Mouse (Mus musculus): ENCODE measurements at regions not wholly inside any gene's neighbourhood (a gene's known extent, or its start where the extent isn't known, plus 50 kb on each side); places are given as distances from the start of the nearest gene placed in this dataset.

DNA sequence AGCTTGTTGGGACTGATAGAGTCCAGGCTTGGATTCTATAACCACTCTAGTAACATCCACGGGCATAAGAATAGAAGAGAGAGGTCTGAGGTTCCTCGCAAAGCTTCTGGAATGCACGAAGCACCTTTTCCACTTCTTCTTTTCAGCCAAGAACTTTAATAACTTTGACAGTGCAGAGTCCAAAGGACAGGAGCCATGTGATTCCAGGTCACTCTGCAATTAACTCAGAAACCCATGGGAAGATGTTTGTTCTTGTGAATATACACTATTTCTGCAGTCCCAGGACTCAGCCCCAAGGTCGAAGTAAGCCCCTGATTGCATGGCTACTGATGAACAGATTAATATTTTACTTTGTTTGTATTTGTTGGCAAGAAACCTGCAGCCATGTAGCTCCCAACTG lies 113.0 kb upstream of the Nxt1 start:
- no peak for DNase-seq (ENCODE audit: low spot score in 2 of 2)

DNA sequence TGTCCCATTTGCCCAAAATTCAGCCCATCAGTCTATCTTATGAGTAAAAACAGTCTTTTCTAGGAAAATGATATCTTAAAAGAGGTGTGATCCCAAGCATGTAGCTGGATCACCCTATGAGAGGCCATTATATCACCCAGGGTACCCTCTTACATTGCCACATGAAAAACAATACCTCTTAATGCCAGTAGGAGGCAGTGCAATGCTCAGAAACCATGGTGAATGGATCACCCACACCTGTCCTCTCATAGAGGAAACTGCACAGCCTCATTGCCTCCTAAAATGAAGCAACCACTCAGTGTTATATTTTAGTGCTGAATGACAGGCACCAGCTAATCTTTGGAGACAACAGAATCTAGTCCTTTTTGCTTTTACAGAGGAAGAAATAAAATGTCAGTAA lies 114.0 kb upstream of the Nxt1 start:
- no peak for DNase-seq (ENCODE audit: low spot score in 2 of 2)

DNA sequence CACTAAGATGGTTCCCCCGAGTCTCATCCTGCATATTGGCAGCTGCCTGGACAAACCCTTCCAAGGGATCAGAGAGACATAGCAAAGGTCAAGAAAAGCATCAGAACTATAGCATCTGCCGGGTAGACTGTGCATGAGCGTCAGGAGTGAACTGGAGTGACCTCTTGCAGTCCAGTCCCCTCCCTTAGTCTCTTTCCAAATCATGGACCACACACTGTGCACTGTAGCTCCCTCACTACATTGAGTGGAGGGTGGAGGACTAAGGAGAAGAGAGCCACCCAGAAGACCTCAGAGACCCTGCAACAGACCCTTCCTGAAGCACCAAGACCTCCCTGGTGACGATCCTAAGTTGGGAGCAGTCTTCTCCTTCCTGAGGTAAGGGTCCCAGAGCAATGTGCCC lies 107.8 kb upstream of the Cd93 start:
- DNase-seq (ENCODE audit: low spot score in 2 of 2), result no peak

DNA sequence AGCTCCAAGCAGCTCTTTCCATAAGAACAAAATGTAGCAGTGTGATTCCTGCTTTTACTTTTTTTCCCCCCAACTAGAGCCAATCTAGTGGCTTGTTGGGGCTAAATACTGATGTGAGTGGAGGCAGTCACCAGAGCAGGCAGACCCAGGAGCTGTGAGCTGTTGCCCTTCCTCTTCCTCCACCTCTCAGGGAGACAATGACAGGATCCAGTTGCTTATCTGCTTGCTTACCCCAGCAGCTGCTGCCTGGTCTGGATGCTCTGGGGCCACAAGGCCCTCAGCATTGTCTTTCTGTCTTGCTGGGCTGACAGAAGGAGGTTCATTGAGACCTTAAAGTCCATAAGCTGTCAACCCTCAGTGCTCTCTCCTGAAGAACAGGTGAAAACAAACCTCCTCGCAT lies 106.3 kb upstream of the Cd93 start:
- DNase-seq (ENCODE audit: low spot score in 2 of 2), result no peak

DNA sequence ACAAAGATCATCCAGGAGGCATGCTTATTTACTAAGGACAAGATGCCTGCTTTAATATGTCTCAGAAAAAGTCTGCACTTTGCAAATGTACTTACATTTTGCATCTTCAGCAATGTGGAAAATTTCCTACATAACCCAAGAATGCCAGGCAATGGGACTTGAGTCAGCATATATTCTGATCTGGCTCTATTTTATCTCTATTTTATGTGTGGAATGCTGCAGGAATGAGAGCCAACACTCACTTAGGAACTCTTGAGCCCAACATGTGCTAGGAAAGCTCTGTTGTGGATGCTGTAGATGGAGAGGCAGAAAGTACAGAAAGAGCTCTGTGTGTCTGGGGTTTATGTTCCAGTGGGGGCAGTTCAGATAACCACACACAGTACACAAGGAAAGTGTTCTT lies 99.0 kb upstream of the Cd93 start:
- DNase-seq (ENCODE audit: low spot score in 2 of 2), result no peak

DNA sequence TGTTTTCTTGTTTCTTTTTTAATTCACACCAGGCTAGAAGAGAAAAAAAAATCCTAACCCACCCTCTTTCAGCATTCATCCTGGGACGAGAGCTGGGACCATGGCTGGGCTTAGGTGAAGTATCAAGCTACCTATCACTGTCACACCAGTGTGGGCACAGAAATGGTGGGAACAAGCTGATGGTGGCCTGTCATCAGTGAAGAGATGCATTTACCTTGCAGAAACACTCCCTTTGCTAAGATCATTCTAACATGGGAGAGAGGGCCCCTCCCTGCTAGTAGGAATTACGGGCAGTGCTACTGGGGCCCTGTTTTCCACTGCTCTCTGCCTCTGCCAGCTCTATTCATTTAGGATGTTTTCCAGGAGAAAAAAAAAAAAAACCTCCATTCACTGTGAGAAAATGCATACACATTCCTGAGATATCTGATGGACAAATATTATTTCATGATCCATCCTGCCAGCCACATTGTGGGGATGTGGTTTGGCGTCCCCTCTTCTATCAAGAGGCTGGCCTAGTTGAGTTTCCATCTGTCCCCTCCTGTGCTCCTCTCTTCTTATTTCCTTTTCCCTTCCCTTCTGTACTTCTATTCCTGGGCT lies 94.6 kb upstream of the Cd93 start:
- DNase-seq (ENCODE audit: low spot score in 2 of 2), result no peak

DNA sequence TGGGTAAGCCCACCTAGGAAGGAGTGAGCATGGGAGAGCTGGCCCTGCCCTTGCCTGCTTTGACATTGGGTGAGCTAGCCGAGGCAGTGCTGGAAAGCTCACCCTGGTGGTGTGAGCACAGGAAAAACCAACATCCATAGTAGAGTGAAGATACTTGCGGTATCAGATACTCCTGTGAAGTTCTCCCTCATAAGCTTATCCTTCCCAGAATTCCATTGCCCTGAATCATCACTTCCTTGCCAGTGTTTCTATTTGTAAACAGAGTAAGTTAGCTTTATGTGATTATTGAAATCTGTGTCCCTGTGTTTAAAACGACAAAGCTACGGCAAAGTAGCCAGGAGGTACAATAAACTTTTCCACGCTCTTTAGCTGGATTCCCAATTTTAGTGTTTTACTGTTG lies 93.9 kb upstream of the Cd93 start:
- DNase-seq (ENCODE audit: low spot score in 2 of 2), result no peak

DNA sequence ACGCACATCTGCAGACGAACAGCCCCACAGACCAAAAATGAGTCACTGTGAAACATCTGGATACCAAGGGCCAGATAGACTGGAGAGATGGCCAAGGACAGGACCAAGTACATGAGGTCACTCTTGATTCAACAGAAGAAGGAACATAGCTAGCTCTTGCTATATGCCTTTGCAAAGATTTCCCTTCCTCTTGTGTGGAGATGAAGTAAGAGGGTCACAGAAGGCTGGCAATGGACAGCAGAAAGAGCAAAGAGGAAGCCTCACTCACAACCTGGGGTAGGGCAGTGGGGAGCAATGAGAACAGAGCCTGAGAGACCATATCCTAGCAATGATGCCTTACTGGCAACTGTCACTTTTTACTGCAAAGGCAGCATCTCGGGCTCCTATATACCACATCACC lies 93.2 kb upstream of the Cd93 start:
- no peak for DNase-seq (ENCODE audit: low spot score in 2 of 2)

DNA sequence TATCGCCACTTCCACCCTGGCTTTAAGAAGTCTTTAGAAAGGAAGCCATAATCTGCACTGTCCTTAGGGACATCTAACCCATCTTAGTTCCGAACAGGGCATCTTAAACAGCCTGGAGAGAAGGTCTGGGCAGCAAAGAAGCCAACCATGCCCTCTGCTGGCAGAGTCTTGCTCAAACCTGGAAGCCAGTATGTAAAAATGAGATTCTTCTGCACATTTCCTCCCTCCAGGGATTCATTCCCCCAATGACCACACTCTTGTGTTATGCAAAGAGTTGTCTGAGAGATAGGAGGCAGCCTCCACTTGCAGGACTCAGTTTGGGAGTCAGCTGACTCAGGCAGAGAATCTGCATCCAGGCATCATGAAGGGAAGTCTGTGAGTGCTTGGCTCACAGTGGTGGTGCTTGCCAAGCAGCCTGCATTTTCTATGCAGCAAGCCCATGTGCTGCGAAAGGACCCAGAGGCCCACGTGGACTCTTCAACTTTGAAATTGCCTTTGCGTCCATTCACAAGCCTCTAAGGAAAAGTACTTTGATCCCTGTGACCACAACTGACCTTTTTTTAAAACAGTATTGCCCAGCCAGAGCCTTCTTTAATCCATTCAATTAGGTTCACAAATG lies 92.3 kb upstream of the Cd93 start:
- DNase-seq (ENCODE audit: low spot score in 2 of 2), result peak in 1 of 2 experiments; percentile 23

DNA sequence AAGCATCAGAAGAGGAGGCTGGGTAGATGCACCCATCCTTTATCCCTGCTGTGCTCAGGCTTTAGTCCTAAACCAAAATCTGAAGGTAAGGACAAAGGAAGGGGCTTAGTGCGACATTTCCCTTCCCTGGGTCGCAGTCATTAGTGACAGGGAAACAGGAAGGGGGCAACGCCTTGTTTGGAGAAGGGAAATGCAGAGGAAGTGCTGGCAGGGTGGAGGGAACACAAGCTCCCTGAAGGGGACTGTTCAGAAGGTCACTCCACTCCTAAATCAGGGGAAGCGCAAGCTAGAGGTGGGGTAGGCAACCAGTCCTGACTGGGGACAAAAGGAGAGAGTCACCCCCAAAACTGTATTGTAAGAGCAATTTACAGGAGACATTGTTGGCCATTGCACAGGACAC lies 88.7 kb upstream of the Cd93 start:
- no peak for DNase-seq (ENCODE audit: low spot score in 2 of 2)

DNA sequence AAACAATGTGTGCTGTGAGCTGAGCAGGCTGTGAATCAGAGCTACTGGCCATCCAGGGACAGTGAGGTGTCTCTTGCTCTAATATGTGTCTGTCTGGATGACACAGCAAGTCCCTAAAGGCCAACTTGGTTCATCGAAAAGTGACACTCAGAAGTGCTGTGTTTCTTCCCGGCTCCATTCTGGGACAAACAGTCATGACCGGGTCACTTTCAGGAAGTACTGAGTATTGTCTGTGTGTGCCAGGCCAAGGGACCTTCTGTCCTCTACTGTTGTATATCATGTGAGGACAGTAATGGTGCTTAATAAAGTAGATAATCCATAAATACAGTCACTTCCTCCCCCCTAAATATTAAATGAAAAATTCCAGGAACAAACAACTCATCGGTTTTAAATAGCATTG lies 87.2 kb upstream of the Cd93 start:
- no peak for DNase-seq (ENCODE audit: low spot score in 2 of 2)

DNA sequence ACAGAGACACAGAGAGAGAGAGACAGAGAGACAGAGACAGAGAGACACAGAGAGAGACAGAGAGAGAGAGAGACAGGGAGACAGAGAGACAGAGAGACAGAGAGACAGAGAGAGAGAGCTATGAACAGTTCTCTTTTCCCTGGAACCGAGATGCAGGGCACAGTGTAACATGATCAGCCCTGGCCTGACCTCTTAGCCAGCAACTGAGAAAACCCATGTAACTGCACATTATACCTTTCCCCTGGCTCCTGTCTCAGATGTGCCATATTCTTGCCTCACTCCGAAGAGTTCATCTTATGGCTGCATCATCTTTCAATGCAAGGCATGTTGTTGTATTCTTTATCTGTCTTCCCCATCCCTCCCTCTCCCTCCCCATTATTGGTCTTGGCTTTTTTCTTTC lies 86.5 kb upstream of the Cd93 start:
- no peak for DNase-seq (ENCODE audit: low spot score in 2 of 2)

DNA sequence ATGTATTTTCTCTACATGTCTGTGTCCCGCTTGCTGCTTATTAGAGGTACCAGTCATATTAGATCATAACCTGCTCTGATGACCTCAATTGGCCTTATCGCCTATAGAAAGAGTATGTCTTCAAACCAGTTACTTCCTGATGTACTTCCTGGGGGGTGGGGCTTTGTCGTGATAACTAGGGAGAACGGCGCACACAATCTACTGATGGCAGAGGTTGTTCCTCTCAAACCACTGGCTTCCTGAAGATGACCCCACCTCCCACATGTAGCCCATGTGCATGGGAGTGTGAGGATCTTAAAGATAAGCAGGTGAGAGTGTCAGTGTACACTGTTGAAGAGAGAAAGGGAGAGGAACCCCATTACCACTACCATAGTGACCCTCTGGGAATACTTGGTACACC lies 84.4 kb upstream of the Cd93 start:
- DNase-seq (ENCODE audit: low spot score in 2 of 2), result no peak

DNA sequence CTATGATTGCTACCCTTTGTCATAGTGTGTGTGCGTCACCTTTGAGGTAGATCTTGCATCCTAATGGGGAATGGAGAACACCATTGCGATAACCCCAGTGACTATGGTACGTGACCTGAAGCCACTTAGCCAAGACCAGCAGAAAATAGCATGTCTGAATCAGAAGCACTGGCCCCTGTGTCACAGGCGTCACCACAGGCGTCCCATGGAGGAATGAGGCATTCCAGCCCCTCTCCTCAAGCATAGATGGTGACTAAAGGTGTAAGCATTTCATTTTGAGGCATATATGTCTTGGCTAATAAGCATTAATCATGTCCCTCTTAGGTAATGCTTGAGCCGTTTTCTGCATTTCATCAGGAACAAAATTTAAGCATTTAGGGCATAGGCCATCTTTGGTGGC lies 82.1 kb upstream of the Cd93 start:
- DNase-seq (ENCODE audit: low spot score in 2 of 2), result no peak

DNA sequence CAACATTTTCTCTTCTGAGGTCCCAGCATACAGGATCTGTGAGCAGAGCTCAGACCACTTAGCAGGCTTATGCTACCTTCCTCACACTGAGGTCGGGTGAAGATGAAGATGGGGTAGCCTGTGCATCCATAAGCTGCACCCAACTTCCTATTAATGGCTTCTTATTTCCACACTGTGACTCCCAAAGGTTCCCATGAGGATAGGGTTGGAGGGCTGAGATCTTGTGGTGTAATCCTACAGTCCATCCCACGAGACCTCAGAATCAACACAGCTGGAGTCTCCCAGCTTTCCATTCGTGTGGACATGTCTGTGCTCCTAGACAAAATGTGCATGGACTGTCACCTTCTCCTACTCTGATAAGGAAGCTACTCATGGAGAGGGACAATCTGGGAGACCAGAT lies 80.0 kb upstream of the Cd93 start:
- DNase-seq (ENCODE audit: low spot score in 2 of 2), result no peak

DNA sequence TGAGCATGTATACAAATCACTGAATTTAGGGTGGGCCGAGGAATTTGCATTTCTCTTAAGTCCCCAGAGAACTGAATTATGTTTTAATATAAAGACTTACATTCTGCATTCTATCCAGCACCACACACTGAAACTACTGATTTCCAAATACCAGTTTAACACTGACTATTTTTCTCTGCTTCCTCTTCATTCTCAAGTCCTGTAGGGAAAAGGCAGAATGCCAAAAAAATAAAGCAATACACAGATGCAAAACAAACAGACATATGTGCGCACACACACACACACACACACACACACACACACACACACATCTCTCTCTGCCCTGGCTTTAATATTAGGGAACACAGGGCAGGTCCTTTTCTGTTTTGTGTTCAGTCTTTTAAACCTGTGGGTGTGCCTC lies 79.6 kb upstream of the Cd93 start:
- DNase-seq (ENCODE audit: low spot score in 2 of 2), result no peak

DNA sequence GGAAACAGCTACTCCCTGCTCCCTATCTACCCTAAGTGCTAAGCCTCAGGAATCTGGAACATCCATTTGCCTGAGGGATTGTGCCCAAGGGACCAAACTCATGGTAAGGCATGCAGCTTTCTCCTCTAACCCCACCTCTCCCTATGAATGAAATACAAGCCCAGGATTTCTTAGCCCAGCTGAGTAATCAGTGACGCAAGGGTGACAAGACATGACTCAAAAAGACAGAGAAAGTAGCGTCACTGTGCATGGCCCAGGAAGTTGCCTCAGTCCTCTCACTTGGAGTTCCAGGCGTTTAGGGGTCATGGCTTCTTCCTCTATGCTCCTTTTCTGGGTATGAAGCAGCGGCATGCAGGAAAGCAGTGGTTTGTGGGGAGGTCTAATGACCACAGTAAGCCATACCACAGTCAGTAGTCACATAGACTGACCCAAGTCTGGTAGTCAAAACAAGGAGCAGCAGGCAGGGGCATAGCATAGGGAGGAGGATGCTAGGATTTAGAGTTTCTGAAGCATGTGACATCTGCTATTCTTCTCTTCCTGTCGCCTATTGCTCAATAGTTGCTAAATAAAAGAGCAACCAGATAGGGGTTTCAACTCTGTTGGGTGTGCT lies 78.7 kb upstream of the Cd93 start:
- DNase-seq (ENCODE audit: low spot score in 2 of 2), result no peak

DNA sequence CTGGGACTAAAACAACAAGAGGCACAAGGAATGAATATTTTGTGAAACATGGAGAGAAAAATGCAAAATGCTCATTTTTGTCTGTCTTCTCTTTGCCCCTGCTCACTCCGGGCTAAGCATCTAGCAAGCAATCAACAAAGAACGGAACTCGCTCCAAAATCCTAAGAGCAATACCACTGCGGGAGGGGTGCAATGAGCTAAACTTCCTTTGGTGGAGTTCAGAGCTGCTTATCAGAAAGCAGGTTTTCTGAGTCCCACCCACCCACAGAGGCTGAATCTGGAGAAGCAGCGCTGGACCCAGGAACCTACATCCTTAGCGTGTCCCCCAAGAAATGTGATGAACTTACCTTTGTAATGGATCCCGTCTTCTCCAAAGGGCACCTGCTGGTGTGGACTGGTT lies 76.9 kb upstream of the Cd93 start:
- no peak for DNase-seq (ENCODE audit: low spot score in 2 of 2)

DNA sequence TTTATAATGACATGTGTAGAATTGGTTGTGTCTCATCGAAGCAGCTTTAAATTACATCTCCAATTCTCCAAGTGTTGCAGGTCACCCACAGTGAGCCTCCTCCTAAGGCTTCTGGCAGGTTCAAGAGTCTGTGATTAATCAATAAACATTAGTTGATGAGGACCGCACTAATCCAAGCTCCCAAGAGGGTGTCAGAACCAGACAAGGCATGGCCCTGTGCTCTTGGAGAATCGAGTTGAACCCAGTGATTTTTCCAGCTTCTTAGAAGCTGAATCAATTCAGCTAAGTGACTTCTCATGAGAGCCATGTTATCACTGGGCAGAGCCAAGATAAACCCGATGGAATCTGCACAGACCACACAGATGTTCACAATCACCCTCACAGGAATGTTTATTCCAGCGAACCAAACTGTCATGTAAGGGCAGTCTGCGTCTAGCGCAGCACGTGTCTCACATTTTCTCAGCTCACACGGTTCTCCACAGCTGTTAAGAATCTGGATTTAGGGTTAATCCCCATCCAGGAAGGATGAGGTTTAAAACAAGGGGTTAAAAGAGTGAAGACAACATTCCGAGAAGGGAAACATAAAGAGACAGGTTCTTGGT lies 76.4 kb upstream of the Cd93 start:
- DNase-seq (ENCODE audit: low spot score in 2 of 2), result no peak

DNA sequence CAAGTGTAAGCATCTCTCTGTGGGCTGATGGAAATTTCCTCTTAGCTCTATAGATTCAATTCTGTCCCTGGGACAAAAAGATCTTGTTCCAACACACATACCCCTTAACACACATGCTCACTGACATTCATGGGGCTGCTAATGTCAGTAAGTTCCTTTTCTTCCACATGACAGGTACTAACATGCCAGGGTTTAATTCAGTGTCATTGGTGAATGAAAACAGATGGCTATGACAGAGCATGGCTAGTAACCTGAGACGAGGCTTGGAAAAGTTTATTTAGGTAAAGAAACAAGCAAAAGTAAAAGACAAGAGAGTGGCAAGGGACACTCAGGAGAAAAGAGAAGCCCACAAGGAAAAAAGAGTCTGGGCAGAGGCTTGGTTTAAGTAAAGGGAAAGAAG lies 74.5 kb upstream of the Cd93 start:
- no peak for DNase-seq (ENCODE audit: low spot score in 2 of 2)

DNA sequence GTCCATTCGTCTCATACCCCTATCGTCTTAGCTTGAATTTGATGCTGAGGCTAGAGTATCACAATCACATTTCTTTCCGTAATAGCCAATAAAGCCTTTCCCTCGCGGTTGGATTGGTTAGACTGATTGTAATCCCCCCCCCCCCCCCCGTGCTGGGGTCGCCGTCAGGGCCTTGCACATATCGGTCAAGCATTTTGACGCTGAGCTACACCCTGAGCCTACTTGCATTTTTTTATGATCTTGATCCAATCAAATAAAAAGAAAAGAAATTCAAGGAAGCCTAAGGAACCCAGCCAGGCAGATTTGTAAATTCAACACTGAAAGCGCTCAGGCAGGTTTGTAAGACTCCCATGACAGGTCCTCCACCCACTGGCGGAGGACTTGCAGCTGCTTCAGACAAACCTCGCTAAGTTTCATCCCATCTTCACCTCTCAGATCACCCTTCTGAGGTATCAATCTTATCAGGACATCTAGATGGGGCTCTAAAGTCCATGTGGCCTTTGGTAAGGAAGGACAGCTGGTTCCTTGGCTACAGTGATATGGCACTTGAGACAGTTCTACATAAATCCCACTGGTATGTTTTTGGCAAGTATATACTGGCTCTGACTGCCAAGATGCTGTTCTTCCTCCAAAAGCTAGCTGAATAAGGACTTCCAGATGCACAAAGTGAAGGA lies 66.8 kb upstream of the Cd93 start:
- peak in 1 of 2 experiments; percentile 41 for DNase-seq (ENCODE audit: low spot score in 2 of 2)

DNA sequence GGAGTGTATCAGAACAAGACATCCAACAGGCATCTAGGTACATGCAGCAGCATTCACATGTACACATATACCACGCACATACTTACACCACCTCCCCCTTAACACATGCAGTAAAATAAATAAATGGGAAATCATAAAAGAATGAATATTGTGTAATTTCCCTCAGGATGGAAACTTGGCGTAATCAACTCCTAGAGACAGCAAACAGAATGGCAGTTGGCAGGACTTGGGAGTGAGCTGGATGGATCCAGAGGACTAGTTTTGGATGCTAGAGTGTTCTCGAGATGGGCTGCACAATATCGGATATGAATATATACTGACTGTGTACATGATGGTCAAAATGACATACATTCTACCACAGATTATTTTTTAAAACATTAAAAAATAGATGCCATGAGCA lies 66.0 kb upstream of the Cd93 start:
- no peak for DNase-seq (ENCODE audit: low spot score in 2 of 2)

DNA sequence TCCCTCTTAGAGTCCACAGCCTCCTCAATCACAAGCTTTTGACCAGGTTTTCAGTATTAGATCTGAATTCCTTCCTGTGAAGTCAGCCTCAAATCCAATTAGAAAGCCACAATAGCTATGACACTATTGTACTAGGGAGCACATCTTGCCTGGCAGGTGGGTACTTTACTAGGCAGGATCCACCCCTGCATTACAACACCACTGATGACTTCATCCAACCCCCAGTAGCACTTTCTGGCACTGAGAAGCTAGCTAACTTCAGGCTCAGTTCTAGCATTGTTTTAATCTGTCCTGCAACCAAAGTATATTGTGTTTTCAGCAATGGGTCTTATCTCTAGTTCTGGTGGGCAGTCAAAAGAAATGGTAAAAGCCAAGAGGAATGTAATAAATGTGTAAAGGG lies 64.2 kb upstream of the Cd93 start:
- DNase-seq (ENCODE audit: low spot score in 2 of 2), result no peak

Data from urinary bladder, adult 18-20 months (tissue).